Mouse (Mus musculus) spleen, adult 2 months (tissue): ENCODE measurements around the gene Slc4a1. TPM values are rescaled to one million over a fixed set of nuclear protein-coding genes. Genes with fewer than 3 reads are reported as not detected.
A peak's percentile ranks its signal among the peaks of the same experiment; 100 is the strongest.

Experiments
- DNase-seq, 2 experiments: peaks; one replicate each; pipeline versions ENCODE4 v3.0.0 to v3.0.0-alpha.2; 2012 to 2021; ENCODE audit warnings: low spot score in 2 of 2, low read depth in 1 of 2
- H3K27ac ChIP-seq: fragments of 200-500 bp; 2 replicates; pipeline ENCODE4 v1.5.1; 2012; ENCODE audit warnings: low read length, inconsistent platforms; ENCODE audit not compliant: insufficient read depth
- H3K27me3 ChIP-seq: fragments of 200-500 bp; 2 replicates; pipeline ENCODE4 v1.6.1; 2012; ENCODE audit warnings: mild to moderate bottlenecking, moderate library complexity, low read length, inconsistent platforms; ENCODE audit not compliant: control insufficient read depth, insufficient read depth
- H3K36me3 ChIP-seq: fragments of 200-500 bp; 2 replicates; pipeline ENCODE4 v1.6.1; 2012; ENCODE audit warnings: mild to moderate bottlenecking, low read length, inconsistent platforms; ENCODE audit not compliant: control insufficient read depth, insufficient read depth
- H3K4me1 ChIP-seq: fragments of 200-500 bp; 2 replicates; pipeline ENCODE4 v1.6.1; 2011; ENCODE audit warnings: inconsistent platforms; ENCODE audit not compliant: control insufficient read depth, insufficient read depth, insufficient read length
- H3K4me3 ChIP-seq: fragments of 200-500 bp; 2 replicates; pipeline ENCODE4 v1.5.1; 2011; ENCODE audit warnings: mild to moderate bottlenecking, inconsistent platforms; ENCODE audit not compliant: insufficient read depth, insufficient read length; ENCODE audit errors: extremely low read depth
- CTCF ChIP-seq: fragments of 200-500 bp; IDR thresholded peaks from 2 replicates; pipeline ENCODE4 v1.5.1; 2011; ENCODE audit warnings: mild to moderate bottlenecking, inconsistent platforms; ENCODE audit not compliant: insufficient read depth, insufficient read length, insufficient replicate concordance; ENCODE audit errors: extremely low read depth
- POLR2A ChIP-seq: fragments of 200-500 bp; IDR thresholded peaks from 2 replicates; pipeline ENCODE4 v1.6.1; 2011; ENCODE audit warnings: low read depth, low read length, inconsistent platforms
- WGBS: fragments of 180-500 bp; shearing (Covaris S2); methylation state at CpG from one replicate; pipeline ENCODE4 v1.1.7; 2018; 5-methylcytosine and 5-hydroxymethylcytosine counted together
- polyA plus RNA-seq: library from polyadenylated mRNA; depleted of rRNA; stranded (reverse); fragments of >200 nt; gene quantifications from 2 replicates; pipeline ENCODE4 v1.2.3, GENCODE M21; 2012

The Slc4a1 gene
- polyA plus RNA-seq, 1 experiment, result 381 TPM

DNA sequence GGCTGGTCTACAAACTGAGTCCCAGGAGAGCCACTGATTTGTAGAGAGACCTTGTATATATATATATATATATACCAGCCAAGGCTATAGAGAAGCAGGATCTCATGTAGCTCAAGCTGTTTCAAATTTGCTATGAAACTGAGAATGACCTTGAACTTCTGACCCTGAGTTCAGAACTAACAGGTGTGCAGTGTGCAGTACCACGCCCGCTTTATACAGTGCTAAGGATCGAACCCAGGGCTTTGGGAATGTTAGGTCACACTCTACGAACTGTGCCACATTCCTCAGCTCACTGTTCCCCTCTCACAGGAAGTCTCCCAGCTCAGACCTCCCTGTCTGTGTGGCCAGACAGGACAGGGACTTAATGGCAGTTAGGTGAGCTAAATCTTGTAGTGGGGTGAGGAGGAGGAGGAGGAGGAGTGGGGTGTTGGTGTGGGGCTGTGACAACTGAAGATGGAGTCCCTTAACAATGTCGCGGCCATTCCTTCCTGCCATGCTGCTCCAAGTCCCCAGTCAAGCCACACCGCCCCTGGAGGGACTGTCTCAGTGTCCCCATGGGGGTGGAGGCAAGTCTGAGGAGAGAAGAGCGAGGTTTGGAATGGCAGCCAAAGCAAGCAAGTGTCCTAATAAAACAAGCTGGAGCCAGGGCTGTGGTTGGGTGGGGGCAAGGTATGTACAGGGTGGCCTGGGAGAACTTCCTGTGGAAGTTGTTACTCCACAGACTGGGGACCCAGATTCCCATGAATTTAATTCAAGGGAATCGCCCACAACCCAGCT, 1.7 kb upstream of the Slc4a1 start:
- Histone ChIP-seq H3K36me3 (no peaks in the 10 kb centered on the region), H3K4me1 (no peaks in the 10 kb centered on the region), H3K27ac (no peak overlapping the region), H3K4me3 (no peak overlapping the region), H3K27me3 (no peaks in the 10 kb centered on the region)
- 80% methylated on average over 9 of the region's 9 CpGs for WGBS
- TF ChIP-seq POLR2A (no peak), CTCF (no peak)
- DNase-seq, result no peak

DNA sequence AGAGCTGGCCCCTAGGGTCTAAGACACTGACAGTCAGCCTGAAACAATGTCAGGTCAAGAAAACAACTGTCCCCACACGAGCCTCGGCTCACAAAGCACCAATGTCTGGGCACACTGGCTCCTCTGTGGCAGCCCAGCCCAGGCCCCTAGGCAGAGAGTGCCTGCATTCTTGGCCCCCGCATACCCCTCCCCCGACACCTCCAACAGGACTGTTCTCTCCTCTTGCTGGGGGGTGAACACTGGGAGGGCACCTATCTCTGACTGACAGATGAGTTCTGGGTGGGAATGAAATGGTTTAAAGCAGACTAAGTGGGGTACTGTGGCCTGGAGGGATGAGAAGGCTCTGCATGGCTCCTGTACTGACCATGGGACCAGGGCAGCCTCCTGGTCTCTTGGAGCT, 304 bp downstream of the Slc4a1 start:
- no peak for DNase-seq
- H3K36me3 ChIP-seq, result no peaks in the 10 kb centered on the region
- H3K4me3 ChIP-seq, result no peak overlapping the region
- H3K4me1 ChIP-seq, result no peaks in the 10 kb centered on the region
- TF ChIP-seq CTCF (no peak), POLR2A (no peak)
- WGBS, result 73% methylated on average over 4 of the region's 4 CpGs
- no peaks in the 10 kb centered on the region for H3K27me3 ChIP-seq
- H3K27ac ChIP-seq, result peak overlapping the region; percentile 44; the same call in 1 of the 2 replicates

DNA sequence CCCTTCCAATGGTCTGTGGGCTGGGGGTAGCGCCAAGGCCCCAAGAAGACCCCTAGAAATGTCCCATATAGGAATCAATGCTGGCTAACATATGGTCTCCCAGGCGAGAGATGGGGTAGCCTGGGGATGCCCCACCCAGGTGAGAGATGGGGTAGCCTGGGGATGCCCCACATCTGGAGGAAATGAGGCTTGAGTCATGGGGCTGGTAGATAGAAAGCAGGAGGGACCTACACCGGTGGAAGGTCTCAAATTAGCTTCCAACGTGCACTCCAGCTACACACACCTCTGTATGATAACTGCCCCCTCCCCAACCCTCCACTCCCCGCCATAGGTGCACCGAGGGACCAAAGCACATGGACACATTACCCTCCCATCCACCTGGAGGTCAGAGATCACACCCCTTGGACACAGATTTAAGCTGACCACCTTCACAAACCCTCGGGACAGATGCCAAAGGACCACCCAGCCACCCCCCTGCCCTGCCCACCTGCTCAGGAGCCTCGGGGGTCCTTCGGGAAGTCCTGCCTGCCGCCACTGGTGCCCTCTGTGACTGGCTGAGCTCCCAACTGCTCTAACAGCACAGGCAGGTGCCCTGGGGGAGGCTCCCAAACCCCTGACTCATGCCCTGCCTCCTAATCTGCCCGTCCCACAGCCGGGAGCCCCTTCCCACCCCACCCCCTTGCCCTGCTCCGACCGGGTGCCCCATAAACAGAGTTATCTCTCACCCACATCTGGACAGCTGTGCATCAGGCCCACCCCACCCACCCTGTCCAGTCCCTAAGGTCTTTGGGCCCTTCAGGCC, 1.2 kb downstream of the Slc4a1 start:
- peak overlapping the region; percentile 58; the same call in 1 of the 2 replicates for H3K27ac ChIP-seq
- 58% methylated on average over 14 of the region's 14 CpGs for WGBS

DNA sequence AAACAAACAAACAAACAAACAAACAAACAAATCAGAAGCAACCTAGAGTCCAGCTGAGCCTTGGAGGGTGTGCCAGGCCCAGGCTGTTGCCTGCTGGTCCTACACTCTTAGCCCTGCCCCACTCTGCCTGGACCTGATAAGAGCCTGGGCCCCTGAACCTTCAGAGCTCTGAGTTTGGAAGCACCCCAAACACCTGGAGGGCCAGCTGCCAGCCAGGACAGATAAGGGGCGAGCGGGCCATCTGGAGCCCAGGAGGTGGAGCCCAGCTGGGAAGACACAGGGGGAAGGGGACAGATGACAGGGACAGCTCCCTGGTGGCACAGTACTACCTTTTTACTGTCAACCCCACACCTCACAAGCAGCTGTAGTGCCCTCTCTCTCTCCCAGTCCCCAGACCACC, 2.4 kb downstream of the Slc4a1 start:
- no peak for TF ChIP-seq POLR2A
- TF ChIP-seq CTCF, result no peak
- 77% methylated on average over 2 of the region's 2 CpGs for WGBS
- Histone ChIP-seq H3K36me3 (no peaks in the 10 kb centered on the region), H3K4me1 (no peaks in the 10 kb centered on the region), H3K4me3 (peak overlapping the region; percentile 36), H3K27ac (peak overlapping the region; percentile 18; the same call in 1 of the 2 replicates), H3K27me3 (no peaks in the 10 kb centered on the region)
- DNase-seq, result no peak

More for the DNA sequence above, 1.2 kb downstream of the Slc4a1 start:
- TF ChIP-seq CTCF (no peak), POLR2A (no peak)
- Histone ChIP-seq H3K27me3 (no peaks in the 10 kb centered on the region), H3K4me1 (no peaks in the 10 kb centered on the region), H3K36me3 (no peaks in the 10 kb centered on the region), H3K4me3 (peak overlapping the region; percentile 31; the same call in 1 of the 2 replicates)
- DNase-seq, result no peak

DNA sequence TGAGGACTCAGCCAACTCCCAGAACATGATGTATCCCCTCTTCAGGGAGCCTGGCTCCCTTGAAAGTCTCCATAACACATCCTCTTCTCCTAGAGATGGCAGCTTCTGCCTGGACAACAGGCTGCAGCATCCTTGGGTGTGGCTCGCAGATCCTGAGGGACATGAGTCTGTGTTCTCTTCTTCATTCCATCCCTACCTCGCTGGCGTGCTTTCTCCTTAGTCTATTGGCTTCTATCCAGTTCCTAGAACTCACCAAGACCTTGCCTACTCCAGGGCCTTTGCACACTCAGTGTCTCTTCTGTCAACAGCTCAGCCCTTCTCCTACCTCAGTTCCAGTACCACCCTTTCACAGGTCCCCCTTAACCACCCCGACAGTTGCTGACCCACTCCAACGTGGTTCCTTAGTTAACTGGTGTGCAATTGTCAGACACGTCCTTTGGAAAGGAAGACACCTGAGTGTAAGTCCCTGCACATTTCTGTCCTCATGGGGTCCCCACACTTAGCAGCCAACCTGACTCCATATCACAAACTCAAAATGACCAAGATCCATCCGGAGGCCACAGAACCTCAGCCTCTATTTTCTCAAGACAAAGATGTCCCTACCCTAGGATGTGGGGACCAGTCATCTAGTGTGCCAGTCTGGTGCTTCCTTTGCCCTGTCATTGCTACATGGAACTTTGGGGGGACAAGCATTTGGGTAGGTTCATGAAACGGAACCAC, 4.1 kb downstream of the Slc4a1 start:
- peak overlapping the region; percentile 19; the same call in 1 of the 2 replicates for H3K27ac ChIP-seq
- 83% methylated on average over 8 of the region's 8 CpGs for WGBS
- no peaks in the 10 kb centered on the region for H3K4me1 ChIP-seq
- DNase-seq, result no peak
- TF ChIP-seq POLR2A (no peak), CTCF (no peak)
- H3K36me3 ChIP-seq, result no peaks in the 10 kb centered on the region
- H3K27me3 ChIP-seq, result no peaks in the 10 kb centered on the region
- no peak overlapping the region for H3K4me3 ChIP-seq

DNA sequence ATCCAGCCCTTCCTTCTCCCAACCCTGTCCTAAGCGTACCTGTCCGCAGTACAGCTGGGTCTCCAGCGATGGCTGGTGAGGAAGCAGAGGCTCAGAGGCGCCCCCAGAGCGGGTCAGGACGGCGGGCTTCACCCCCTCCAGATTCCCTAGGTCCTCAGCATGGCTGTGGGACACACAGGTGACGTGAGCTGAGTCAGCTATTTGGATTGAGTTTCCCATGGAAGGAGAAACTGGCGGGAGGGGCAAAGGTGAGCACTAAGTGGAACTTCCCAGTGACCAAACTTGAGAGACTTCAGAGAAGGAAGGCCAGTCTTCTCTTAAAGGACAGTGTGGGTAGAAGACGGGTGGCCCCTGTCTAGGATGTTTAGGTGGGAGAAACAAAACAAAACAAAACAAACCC, 7.6 kb downstream of the Slc4a1 start:
- no peak overlapping the region for H3K4me3 ChIP-seq
- no peak overlapping the region for H3K27ac ChIP-seq
- no peak for DNase-seq
- H3K4me1 ChIP-seq, result no peaks in the 10 kb centered on the region
- TF ChIP-seq POLR2A (no peak), CTCF (no peak)
- 72% methylated on average over 10 of the region's 10 CpGs for WGBS
- H3K27me3 ChIP-seq, result no peaks in the 10 kb centered on the region
- no peaks in the 10 kb centered on the region for H3K36me3 ChIP-seq
